Mouse (Mus musculus) thymus, postnatal 10 days (tissue): Measurements from ENCODE around the gene Cox7b.
"Not testable (repeated sequence)": the region's sequence is repeated elsewhere in the genome, so short reads cannot be mapped to it uniquely, and the experiment has no call there.

Source experiments
- DNase-seq, 2 experiments: peaks; one replicate each; pipeline ENCODE4 v3.0.0; 2021; ENCODE audit warnings: low spot score in 2 of 2

Cox7b gene

GRCm38 (mm10) chrX:106015571-106016322 is at the start of gene Cox7b:
TSS of gene Cox7b (plus strand) at chrX:106015700.
- peak; percentile 64 to 73 for DNase-seq

GRCm38 (mm10) chrX:106001605-106002004 is 13.9 kb upstream of the Cox7b start:
- no peak for DNase-seq

- no peak for DNase-seq
Measured at GRCm38 (mm10) chrX:106010762-106011161, 4.7 kb upstream of the Cox7b start.

GRCm38 (mm10) chrX:106011465-106012159 is 3.9 kb upstream of the Cox7b start, which contains the start of gene Magt1:
TSS of gene Magt1 (minus strand) at chrX:106011906.
- DNase-seq, result peak; percentile 70 to 75

- no peak for DNase-seq
Measured at GRCm38 (mm10) chrX:106012559-106012958, 2.9 kb upstream of the Cox7b start.

- peak; percentile 16 to 29 for DNase-seq
Measured at GRCm38 (mm10) chrX:106013217-106013616, 2.3 kb upstream of the Cox7b start.

GRCm38 (mm10) chrX:106014741-106015377 is 641 bp upstream of the Cox7b start:
- not testable (repeated sequence) for DNase-seq

- DNase-seq, result no peak
Measured at GRCm38 (mm10) chrX:106017102-106017501, 1.6 kb downstream of the Cox7b start.

GRCm38 (mm10) chrX:106017516-106017915 is 2.0 kb downstream of the Cox7b start:
- DNase-seq, result no peak

- DNase-seq, result peak; percentile 86 to 90
Measured at GRCm38 (mm10) chrX:106026418-106027342, 11.2 kb downstream of the Cox7b start, which contains the start of gene Atp7a. TSS of gene Atp7a (plus strand) at chrX:106027276.

- DNase-seq, result no peak
Measured at GRCm38 (mm10) chrX:106027343-106027674, 11.8 kb downstream of the Cox7b start.

GRCm38 (mm10) chrX:106030176-106030575 is 14.7 kb downstream of the Cox7b start:
- DNase-seq, result no peak

GRCm38 (mm10) chrX:106031124-106031523 is 15.6 kb downstream of the Cox7b start:
- DNase-seq, result no peak

GRCm38 (mm10) chrX:106035727-106036126 is 20.2 kb downstream of the Cox7b start:
- no peak for DNase-seq

GRCm38 (mm10) chrX:106037185-106037752 is 21.8 kb downstream of the Cox7b start:
- DNase-seq, result no peak

- no peak for DNase-seq
Measured at GRCm38 (mm10) chrX:106043863-106044617, 28.5 kb downstream of the Cox7b start.

- DNase-seq, result no peak
Measured at GRCm38 (mm10) chrX:106045455-106045854, 30.0 kb downstream of the Cox7b start.

GRCm38 (mm10) chrX:106045928-106046327 is 30.4 kb downstream of the Cox7b start:
- DNase-seq, result no peak

- no peak for DNase-seq
Measured at GRCm38 (mm10) chrX:106048191-106048590, 32.7 kb downstream of the Cox7b start.
